Mouse (Mus musculus) liver, embryonic 13.5 days (tissue): Measurements from ENCODE around the gene Nudt7. TPM values are rescaled to one million over a fixed set of nuclear protein-coding genes. Genes with fewer than 3 reads are reported as not detected.

Source experiments
- ATAC-seq: fragments of 200-750 bp; cut with Nextera tagmentation; 2 replicates; pipeline ENCODE4 v1.8.0; 2017; ENCODE audit warnings: low read depth, mild to moderate bottlenecking, moderate number of reproducible peaks, moderate library complexity
- DNase-seq: peaks from one replicate; pipeline ENCODE4 v3.0.0; 2022
- H3K27ac ChIP-seq: fragments of 300-500 bp; sonication (generic); 2 replicates; pipeline ENCODE4 v1.5.1; 2015; ENCODE audit warnings: moderate library complexity, mild to moderate bottlenecking, inconsistent platforms
- H3K27me3 ChIP-seq: fragments of 300-500 bp; sonication (generic); 2 replicates; pipeline ENCODE4 v1.6.1; 2015; ENCODE audit warnings: mild to moderate bottlenecking, inconsistent platforms
- H3K36me3 ChIP-seq: fragments of 300-500 bp; sonication (generic); 2 replicates; pipeline ENCODE4 v1.6.1; 2015; ENCODE audit warnings: mild to moderate bottlenecking, inconsistent platforms
- H3K4me1 ChIP-seq: fragments of 300-500 bp; sonication (generic); replicated peaks from 2 replicates; pipeline ENCODE4 v1.6.1; 2015; ENCODE audit warnings: inconsistent platforms
- H3K4me2 ChIP-seq: fragments of 300-500 bp; sonication (generic); 2 replicates; pipeline ENCODE4 v1.6.1; 2015; ENCODE audit warnings: inconsistent platforms, mild to moderate bottlenecking, moderate library complexity
- H3K4me3 ChIP-seq: fragments of 300-500 bp; sonication (generic); replicated peaks from 2 replicates; pipeline ENCODE4 v1.5.1; 2015; ENCODE audit warnings: mild to moderate bottlenecking, inconsistent platforms
- H3K9ac ChIP-seq: fragments of 300-500 bp; sonication (generic); 2 replicates; pipeline ENCODE4 v1.6.1; 2015; ENCODE audit warnings: mild to moderate bottlenecking, inconsistent platforms
- H3K9me3 ChIP-seq: fragments of 300-500 bp; sonication (generic); replicated peaks from 2 replicates; pipeline ENCODE4 v1.6.1; 2016; ENCODE audit warnings: inconsistent platforms
- WGBS: fragments of 180-500 bp; shearing (Covaris S2); methylation state at CpG from one replicate; pipeline ENCODE4 v1.1.7; 2015; ENCODE audit not compliant: insufficient replicate concordance; 5-methylcytosine and 5-hydroxymethylcytosine counted together
- polyA plus RNA-seq: library from polyadenylated mRNA; unstranded; fragments of >200 nt; fragmentation: Nextera tagmentation; extraction: Ambion mirVana; gene quantifications from 2 replicates; pipeline ENCODE4 v1.2.1, GENCODE M21; 2015

Nudt7 gene
- polyA plus RNA-seq, 1 experiment from 2014 or later: 16.4 TPM

DNA sequence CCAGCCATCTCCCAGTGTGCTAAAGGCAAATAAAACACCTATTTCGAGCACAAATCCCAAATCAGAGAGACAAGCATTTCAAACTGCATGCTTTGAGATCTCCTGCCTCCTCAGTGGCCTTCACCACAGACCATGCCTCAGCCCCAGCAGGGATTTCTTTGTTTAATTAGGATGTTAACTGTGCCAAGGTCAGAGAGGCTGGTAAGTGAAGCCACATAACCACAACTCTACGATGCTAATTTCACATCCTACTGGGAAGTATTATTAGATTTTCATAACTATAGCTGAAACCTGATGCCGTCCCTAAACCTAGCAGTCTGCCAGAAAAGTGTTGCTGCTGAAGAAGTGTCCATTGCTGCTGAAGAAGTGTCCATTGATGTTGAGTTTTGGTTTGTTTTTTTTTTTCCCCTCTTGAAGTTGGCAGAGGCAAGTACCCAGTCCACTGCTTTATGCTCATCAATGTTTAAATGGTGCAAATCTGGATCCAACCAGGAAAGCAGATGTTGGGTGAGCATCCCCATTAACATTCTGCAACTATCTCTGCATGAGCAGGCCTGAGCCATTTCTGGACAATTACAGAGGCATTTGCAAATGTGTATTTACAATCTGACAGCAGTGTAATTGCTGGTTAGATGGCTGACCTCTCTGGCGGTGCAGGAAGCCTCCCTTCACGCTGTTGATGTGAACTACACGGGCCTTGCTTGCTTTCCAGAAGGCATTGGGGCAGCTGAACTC lies 20.1 kb downstream of the Nudt7 start:
- Histone ChIP-seq H3K27me3 (no peaks in the 10 kb centered on the region), H3K27ac (no peak overlapping the region), H3K4me1 (no peaks in the 10 kb centered on the region), H3K4me3 (no peak overlapping the region), H3K9me3 (no peaks in the 10 kb centered on the region), H3K36me3 (peaks cover 7% of the 10 kb centered on the region), H3K9ac (no peak overlapping the region), H3K4me2 (no peak overlapping the region)
- no peak for DNase-seq
- ATAC-seq: no peak
- 73% methylated on average over 6 of the region's 6 CpGs for WGBS

DNA sequence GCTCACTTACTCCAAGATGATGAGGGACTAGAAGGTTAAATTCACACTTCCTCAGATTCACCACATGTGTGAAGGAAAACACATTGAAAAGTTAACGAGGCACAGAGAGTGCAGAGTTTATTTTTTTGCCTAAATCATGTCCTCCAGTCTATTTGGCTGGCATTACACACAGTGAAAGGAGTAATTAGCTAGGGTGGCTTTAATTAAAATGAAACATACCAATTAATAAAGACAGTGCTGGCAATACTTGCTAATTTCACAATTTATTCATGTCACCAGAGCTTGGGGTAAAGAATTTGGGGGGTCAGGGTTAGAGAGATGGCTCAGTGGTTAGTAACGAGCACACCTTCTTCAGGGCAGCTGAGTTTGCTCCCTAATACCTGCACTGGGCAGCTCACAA lies 25.2 kb downstream of the Nudt7 start:
- Histone ChIP-seq H3K9ac (no peak overlapping the region), H3K36me3 (no peaks in the 10 kb centered on the region), H3K4me1 (no peaks in the 10 kb centered on the region), H3K9me3 (no peaks in the 10 kb centered on the region), H3K27me3 (no peaks in the 10 kb centered on the region), H3K4me2 (no peak overlapping the region), H3K4me3 (no peak overlapping the region), H3K27ac (no peak overlapping the region)
- DNase-seq: no peak
- no peak for ATAC-seq
- WGBS: 41% methylated on average over 2 of the region's 2 CpGs

DNA sequence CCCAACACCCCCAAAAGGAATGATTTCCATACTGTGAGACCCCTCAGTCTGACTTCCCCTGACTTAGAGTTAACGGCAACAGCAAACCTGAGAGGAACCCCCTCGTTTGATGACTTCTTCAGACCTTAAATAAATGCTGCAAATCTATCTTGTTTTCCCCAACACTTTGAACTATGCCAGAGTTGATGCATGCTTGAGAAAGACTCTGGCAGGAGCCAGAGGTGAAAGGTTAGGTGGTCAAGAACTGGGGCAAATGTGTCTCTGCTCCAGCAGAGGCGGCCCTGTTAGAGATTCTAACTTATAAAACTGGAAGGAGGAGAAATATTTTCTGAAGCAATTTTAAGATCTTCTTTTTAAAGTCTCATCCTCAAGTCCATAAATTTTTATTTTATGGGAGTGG lies 26.3 kb downstream of the Nudt7 start:
- no peaks in the 10 kb centered on the region for H3K36me3 ChIP-seq
- ATAC-seq (no peak), DNase-seq (no peak)
- WGBS: 58% methylated on average over 3 of the region's 3 CpGs
- no peak overlapping the region for H3K4me2 ChIP-seq
- no peak overlapping the region for H3K27ac ChIP-seq
- H3K9ac ChIP-seq: no peak overlapping the region
- no peaks in the 10 kb centered on the region for H3K9me3 ChIP-seq
- no peak overlapping the region for H3K4me3 ChIP-seq
- H3K27me3 ChIP-seq: no peaks in the 10 kb centered on the region
- H3K4me1 ChIP-seq: no peaks in the 10 kb centered on the region

- no peak for ATAC-seq
- no peaks in the 10 kb centered on the region for H3K36me3 ChIP-seq
- 63% methylated on average over 3 of the region's 3 CpGs for WGBS
Measured at GRCm38 (mm10) chr8:114163871-114164270, 30.5 kb downstream of the Nudt7 start.

DNA sequence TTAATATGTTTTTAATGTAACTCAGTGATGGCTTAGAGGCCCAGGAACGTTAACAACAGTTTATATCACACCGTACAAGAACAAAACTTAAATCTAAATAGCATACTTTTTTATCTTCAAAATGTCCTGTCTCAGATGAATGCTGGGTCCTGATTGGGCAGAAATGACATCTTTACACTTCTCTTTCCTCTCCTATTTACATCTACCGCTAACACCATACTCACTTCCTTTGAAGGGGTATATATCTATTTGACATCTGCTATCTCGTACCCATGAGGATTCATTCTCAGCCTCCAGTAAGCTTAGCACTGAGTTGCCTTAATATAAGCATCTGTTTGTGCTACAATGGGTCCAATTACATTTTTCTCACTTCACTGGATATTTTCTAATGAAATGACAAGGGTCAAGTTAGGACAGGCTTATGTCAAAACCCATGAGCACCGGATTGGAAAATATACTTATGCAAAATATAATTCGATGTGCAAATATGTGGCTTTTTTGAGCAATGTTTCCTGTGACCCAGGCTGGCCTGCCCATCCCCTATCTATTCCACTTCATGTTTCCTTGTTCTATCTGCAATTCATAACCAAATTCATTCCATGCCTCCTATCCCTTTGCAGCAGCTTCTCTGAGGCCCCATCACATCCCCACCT lies 31.2 kb downstream of the Nudt7 start:
- Histone ChIP-seq H3K36me3 (no peaks in the 10 kb centered on the region), H3K27ac (no peak overlapping the region), H3K27me3 (no peaks in the 10 kb centered on the region), H3K4me2 (no peak overlapping the region), H3K4me1 (no peaks in the 10 kb centered on the region), H3K9me3 (no peaks in the 10 kb centered on the region), H3K4me3 (no peak overlapping the region), H3K9ac (no peak overlapping the region)
- 63% methylated on average over 6 of the region's 6 CpGs for WGBS
- no peak for DNase-seq
- ATAC-seq: no peak

More at GRCm38 (mm10) chr8:114163871-114164270, 30.5 kb downstream of the Nudt7 start:
- Histone ChIP-seq H3K9me3 (no peaks in the 10 kb centered on the region), H3K4me3 (no peak overlapping the region), H3K4me1 (no peaks in the 10 kb centered on the region), H3K27ac (no peak overlapping the region), H3K9ac (no peak overlapping the region), H3K27me3 (no peaks in the 10 kb centered on the region), H3K4me2 (no peak overlapping the region)
- DNase-seq: no peak

DNA sequence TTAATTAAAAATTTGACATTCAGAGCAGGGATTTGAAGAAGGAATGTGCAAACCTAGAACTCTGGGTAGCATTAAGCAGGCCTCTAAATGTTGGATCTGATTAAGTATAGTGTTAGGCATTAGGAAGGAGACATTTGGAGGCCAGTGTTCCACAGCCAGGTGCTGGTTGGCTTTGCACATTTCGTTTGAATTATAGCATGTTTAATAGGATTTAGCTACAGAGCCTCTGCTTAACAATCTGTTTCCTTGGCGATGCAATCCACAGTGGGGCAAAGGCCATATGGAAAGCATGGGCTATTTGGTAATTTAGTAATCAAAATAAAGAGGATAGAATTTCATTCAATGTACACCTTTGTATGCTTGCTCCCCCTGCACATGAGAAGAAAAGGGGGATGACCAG lies 32.4 kb downstream of the Nudt7 start:
- H3K4me3 ChIP-seq: no peak overlapping the region
- no peaks in the 10 kb centered on the region for H3K9me3 ChIP-seq
- no peak overlapping the region for H3K9ac ChIP-seq
- WGBS: 56% methylated on average over 2 of the region's 2 CpGs
- no peak overlapping the region for H3K4me2 ChIP-seq
- DNase-seq: no peak
- H3K36me3 ChIP-seq: no peaks in the 10 kb centered on the region
- no peaks in the 10 kb centered on the region for H3K27me3 ChIP-seq
- H3K27ac ChIP-seq: no peak overlapping the region
- no peaks in the 10 kb centered on the region for H3K4me1 ChIP-seq
- no peak for ATAC-seq

DNA sequence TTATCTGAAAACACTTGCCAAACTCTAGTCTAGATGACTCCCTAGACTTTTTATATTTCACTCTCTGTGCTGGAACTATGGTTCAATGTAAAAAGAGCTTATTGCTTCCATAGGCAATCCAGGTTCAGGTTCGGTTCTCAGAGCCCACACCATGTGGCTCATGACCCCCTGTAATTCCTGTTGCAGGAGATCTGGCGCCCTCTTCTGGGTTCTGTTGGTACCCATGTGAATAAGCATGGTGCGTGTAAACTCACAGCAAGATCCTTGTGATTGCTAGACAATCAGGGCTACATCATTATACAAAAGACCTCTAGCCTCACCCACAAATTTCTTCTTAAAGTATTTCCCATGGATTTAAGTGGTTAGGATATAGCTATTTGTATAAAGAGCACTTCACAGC lies 43.4 kb downstream of the Nudt7 start:
- no peaks in the 10 kb centered on the region for H3K9me3 ChIP-seq
- WGBS: 47% methylated on average over 3 of the region's 3 CpGs
- no peak overlapping the region for H3K9ac ChIP-seq
- no peak overlapping the region for H3K4me2 ChIP-seq
- ATAC-seq (no peak), DNase-seq (no peak)
- H3K4me3 ChIP-seq: no peak overlapping the region
- H3K27ac ChIP-seq: no peak overlapping the region
- no peaks in the 10 kb centered on the region for H3K27me3 ChIP-seq
- H3K4me1 ChIP-seq: no peaks in the 10 kb centered on the region
- H3K36me3 ChIP-seq: no peaks in the 10 kb centered on the region

GRCm38 (mm10) chr8:114193334-114193733 lies 60.0 kb downstream of the Nudt7 start:
- Histone ChIP-seq H3K4me3 (no peak overlapping the region), H3K9me3 (no peaks in the 10 kb centered on the region), H3K27ac (no peak overlapping the region), H3K4me1 (no peaks in the 10 kb centered on the region), H3K9ac (no peak overlapping the region), H3K4me2 (no peak overlapping the region), H3K27me3 (no peaks in the 10 kb centered on the region), H3K36me3 (no peaks in the 10 kb centered on the region)
- ATAC-seq (no peak), DNase-seq (no peak)
- WGBS: 53% methylated on average over 5 of the region's 5 CpGs

DNA sequence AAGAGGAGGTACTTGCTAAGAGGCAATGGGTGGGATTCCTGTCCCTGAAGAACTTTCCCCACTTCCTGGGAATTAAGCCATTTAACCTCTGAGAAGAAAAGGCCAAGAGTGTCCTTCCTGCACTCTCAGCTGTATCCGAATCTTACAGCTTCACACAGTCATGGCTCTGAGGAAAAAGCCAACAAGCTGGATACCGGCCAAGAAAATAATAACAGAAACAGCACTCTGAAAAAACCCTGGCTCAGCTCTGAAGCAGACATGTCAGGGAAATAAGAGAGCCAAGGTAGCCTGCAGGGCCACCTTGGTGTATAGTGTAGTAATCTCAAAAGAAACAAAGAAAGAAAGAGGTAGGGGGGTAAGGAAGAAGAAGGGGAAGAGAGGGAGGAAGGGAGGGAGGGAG lies 65.6 kb downstream of the Nudt7 start:
- ATAC-seq (no peak), DNase-seq (no peak)
- Histone ChIP-seq H3K27ac (no peak overlapping the region), H3K9ac (no peak overlapping the region), H3K27me3 (peaks cover 9% of the 10 kb centered on the region; the same call in 1 of the 2 replicates), H3K4me1 (no peaks in the 10 kb centered on the region), H3K36me3 (no peaks in the 10 kb centered on the region), H3K4me3 (no peak overlapping the region), H3K4me2 (no peak overlapping the region), H3K9me3 (no peaks in the 10 kb centered on the region)
- 40% methylated on average over 2 of the region's 2 CpGs for WGBS

Other genes with a start within 250 kb of the Nudt7 start
- 0.06 and 0.07 TPM in 2 replicates for gene Vat1l, start 72.1 kb downstream of the Nudt7 start, polyA plus RNA-seq